Mouse (Mus musculus) bone marrow, adult 2 months (tissue): ENCODE measurements around the gene Gm14862.
"Not testable (repeated sequence)": the region's sequence is repeated elsewhere in the genome, so short reads cannot be mapped to it uniquely, and the experiment has no call there.

Experiments
- CTCF ChIP-seq: fragments of 200-500 bp; IDR thresholded peaks from 2 replicates; pipeline ENCODE4 v1.5.1; 2011; ENCODE audit warnings: low read length, control low read depth; ENCODE audit not compliant: control insufficient read depth, insufficient read depth
- POLR2A ChIP-seq: fragments of 200-500 bp; IDR thresholded peaks from 2 replicates; pipeline ENCODE4 v1.6.1; 2011; ENCODE audit warnings: low read depth, mild to moderate bottlenecking, control low read depth, low read length, borderline replicate concordance; ENCODE audit not compliant: control insufficient read depth

- not testable (repeated sequence) for TF ChIP-seq CTCF, POLR2A
Observed at GRCm38 (mm10) chrX:9293140-9293829, 36.6 kb upstream of the Gm14862 start.
